ENCODE assay signal across 9 mouse cellular contexts in the genomic region with DNA sequence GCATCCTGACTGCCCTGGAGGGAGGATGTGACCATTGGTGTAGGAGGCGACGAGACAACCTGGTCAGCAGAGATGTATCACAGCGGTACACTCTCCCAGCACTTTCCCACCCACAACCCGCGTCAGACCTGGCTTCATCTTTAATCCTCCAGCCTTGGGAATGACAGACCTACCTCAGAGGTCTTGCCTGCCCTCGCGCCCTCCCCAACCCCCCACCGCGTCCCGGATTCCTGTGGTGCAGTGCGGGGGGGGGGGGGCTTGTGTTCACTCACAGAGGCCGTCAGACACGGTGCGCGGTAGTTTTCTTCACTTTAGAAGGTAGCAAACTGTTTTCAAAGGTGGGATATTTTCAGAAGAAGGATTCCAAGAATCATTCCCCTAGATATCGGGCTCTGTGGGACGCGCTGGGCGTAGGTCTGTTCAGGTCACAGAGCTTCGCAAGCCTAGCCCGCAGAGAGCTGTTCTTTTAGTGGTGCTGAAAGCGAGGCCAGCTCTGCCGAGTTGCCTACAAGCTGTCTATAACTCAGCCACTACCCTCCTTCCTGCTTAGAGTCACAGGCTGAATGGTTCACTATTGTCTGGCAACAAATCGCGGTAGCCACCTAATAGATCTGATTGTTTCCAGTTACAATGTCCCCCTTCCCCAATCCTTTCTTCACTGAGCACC.
DNase-seq lines count a peak whose midpoint lies in the region; ATAC-seq lines count a peak whose summit lies in the region.
"Had no signal": no experiment of that assay in that cellular context is flagged by ENCODE, and none has a peak within 500 bp of the region (broad histone marks: within the 10 kb centered on the region; RNA-seq: fewer than 3 reads in every experiment).

No protein-coding gene starts in this region.

- no peak overlapping the region for H3K27ac ChIP-seq in liver, embryonic 11.5 days (ENCODE audit: low read depth, low read length)

- H3K36me3 ChIP-seq in liver, embryonic 11.5 days (ENCODE audit: control insufficient read depth, insufficient read depth, low read length) = no peaks in the 10 kb centered on the region

- H3K9ac ChIP-seq in liver, embryonic 11.5 days (ENCODE audit: low read depth, low read length) = no peak overlapping the region

- peak; percentile 26 to 51 for DNase-seq in adrenal gland, adult (ENCODE audit: inconsistent age in 2 of 2, low spot score in 1 of 2)
- DNase-seq in adrenal gland, adult 18-20 months (ENCODE audit: low spot score in 2 of 2) = no peak
- DNase-seq in liver = peak; percentile 34
- DNase-seq in liver, embryonic 11.5 days (ENCODE audit: low spot score) = no peak
- DNase-seq in adrenal gland, postnatal 36 days = peak; percentile 35 to 56
- DNase-seq in mesoderm, embryonic 11.5 days (ENCODE audit: low read depth, low spot score) = peak; percentile 79
- no peak for DNase-seq in c-Kit-positive CD71-positive TER-119-positive erythroid progenitor cells, embryonic 14.5 days (ENCODE audit: low spot score)
- DNase-seq in right cerebral cortex, adult 2 months (ENCODE audit: low spot score in 2 of 2) = no peak
- DNase-seq: left cerebral cortex, postnatal 4 days had no signal

- H3K27me3 ChIP-seq in liver, embryonic 11.5 days (replicated peaks; ENCODE audit: control insufficient read depth, insufficient read depth, low read length) = peaks cover 70% of the 10 kb centered on the region

- H3K9me3 ChIP-seq in liver, embryonic 11.5 days (ENCODE audit: control insufficient read depth, low read length) = no peaks in the 10 kb centered on the region

- ATAC-seq in liver, embryonic 11.5 days (replicated peaks; ENCODE audit: low FRiP score) = no peak

- WGBS in liver, embryonic 11.5 days = 6% methylated on average over 25 of the region's 25 CpGs

- H3K4me3 ChIP-seq in liver, embryonic 11.5 days (ENCODE audit: low read depth, low read length) = no peak overlapping the region

- H3K4me2 ChIP-seq in liver, embryonic 11.5 days = no peak overlapping the region

- no peaks in the 10 kb centered on the region for H3K4me1 ChIP-seq in liver, embryonic 11.5 days (replicated peaks; ENCODE audit: control insufficient read depth, insufficient read depth, low read length)

Comparison
In these comparisons a context has a peak if more than half of its experiments do, and no peak if none do; other contexts are left out.
1. DNase-seq: peak in adrenal gland, adult (2 of 2), liver (single experiment), adrenal gland, postnatal 36 days (2 of 2) and mesoderm, embryonic 11.5 days (single experiment); none in adrenal gland, adult 18-20 months (0 of 2), liver, embryonic 11.5 days (single experiment), c-Kit-positive CD71-positive TER-119-positive erythroid progenitor cells, embryonic 14.5 days (single experiment) and right cerebral cortex, adult 2 months (0 of 2).